Comparison of ENCODE assay signal across 15 mouse cellular contexts in genomic region chr4:59710736-59711389, GRCm38 (mm10).
DNase-seq lines count a peak whose midpoint lies in the region; ATAC-seq and TF ChIP-seq lines count a peak whose summit lies in the region.
"Had no signal": no experiment of that assay in that cellular context is flagged by ENCODE, and none has a peak within 500 bp of the region (broad histone marks: within the 10 kb centered on the region; RNA-seq: fewer than 3 reads in every experiment).

No protein-coding gene starts in this region.

- no peaks in the 10 kb centered on the region for H3K27me3 ChIP-seq in kidney, embryonic 16.5 days (ENCODE audit: insufficient read depth, low read length)
- no peaks in the 10 kb centered on the region for H3K27me3 ChIP-seq in forebrain, embryonic 13.5 days
- no peaks in the 10 kb centered on the region for H3K27me3 ChIP-seq in hindbrain, embryonic 13.5 days
- no peaks in the 10 kb centered on the region for H3K27me3 ChIP-seq in neural tube, embryonic 14.5 days (ENCODE audit: control insufficient read depth, insufficient read depth, low read length)
- H3K27me3 ChIP-seq: Patski had no signal

- H3K27ac ChIP-seq in kidney, embryonic 16.5 days (ENCODE audit: low read length) = peak overlapping the region; percentile 71
- peak overlapping the region; percentile 14; the same call in 1 of the 2 replicates for H3K27ac ChIP-seq in forebrain, embryonic 13.5 days
- peak overlapping the region; percentile 46 for H3K27ac ChIP-seq in hindbrain, embryonic 13.5 days
- no peak overlapping the region for H3K27ac ChIP-seq in neural tube, embryonic 14.5 days (ENCODE audit: low read depth, low read length)
- H3K27ac ChIP-seq in layer of hippocampus, adult 2 months = no peak overlapping the region; the same call in 1 of the 2 replicates
- H3K27ac ChIP-seq: left cerebral cortex, adult 2 months; macrophage had no signal

- TF ChIP-seq CTCF in layer of hippocampus, adult 2 months (conservative IDR thresholded peaks at IDR 0.05) = no peak

- H3K4me3 ChIP-seq in kidney, embryonic 16.5 days (ENCODE audit: low read length) = no peak overlapping the region
- no peak overlapping the region for H3K4me3 ChIP-seq in forebrain, embryonic 13.5 days
- H3K4me3 ChIP-seq in hindbrain, embryonic 13.5 days = no peak overlapping the region
- H3K4me3 ChIP-seq in neural tube, embryonic 14.5 days (ENCODE audit: low read depth, low read length) = no peak overlapping the region
- no peak overlapping the region for H3K4me3 ChIP-seq in layer of hippocampus, adult 2 months
- H3K4me3 ChIP-seq: left cerebral cortex, adult 2 months had no signal

- H3K4me1 ChIP-seq in kidney, embryonic 16.5 days (ENCODE audit: insufficient read depth, low read length) = peaks cover 46% of the 10 kb centered on the region
- peaks cover 26% of the 10 kb centered on the region for H3K4me1 ChIP-seq in forebrain, embryonic 13.5 days
- peaks cover 46% of the 10 kb centered on the region for H3K4me1 ChIP-seq in hindbrain, embryonic 13.5 days (replicated peaks)
- peaks cover 36% of the 10 kb centered on the region for H3K4me1 ChIP-seq in neural tube, embryonic 14.5 days (ENCODE audit: control insufficient read depth, insufficient read depth, low read length)

- peak; percentile 58 for ATAC-seq in kidney, embryonic 16.5 days (ENCODE audit: low FRiP score, low TSS enrichment)
- ATAC-seq in forebrain, embryonic 13.5 days = peak; percentile 63; the same call in 1 of the 2 replicates
- ATAC-seq in hindbrain, embryonic 13.5 days (ENCODE audit: low FRiP score) = peak; percentile 55
- peak; percentile 85 for ATAC-seq in neural tube, embryonic 14.5 days (ENCODE audit: low read depth)
- ATAC-seq: Patski had no signal

- H3K36me3 ChIP-seq in kidney, embryonic 16.5 days (ENCODE audit: insufficient read depth, low read length) = no peaks in the 10 kb centered on the region
- H3K36me3 ChIP-seq in forebrain, embryonic 13.5 days (ENCODE audit: poor library complexity, severe bottlenecking) = no peaks in the 10 kb centered on the region; the same call in 1 of the 2 replicates
- no peaks in the 10 kb centered on the region for H3K36me3 ChIP-seq in hindbrain, embryonic 13.5 days
- H3K36me3 ChIP-seq in neural tube, embryonic 14.5 days (ENCODE audit: control insufficient read depth, insufficient read depth, low read length) = no peaks in the 10 kb centered on the region

- H3K9ac ChIP-seq in kidney, embryonic 16.5 days (replicated peaks; ENCODE audit: low read length) = no peak overlapping the region
- no peak overlapping the region for H3K9ac ChIP-seq in forebrain, embryonic 13.5 days
- no peak overlapping the region for H3K9ac ChIP-seq in hindbrain, embryonic 13.5 days
- no peak overlapping the region for H3K9ac ChIP-seq in neural tube, embryonic 14.5 days (replicated peaks; ENCODE audit: low read depth, low read length)

- DNase-seq in kidney, postnatal 10 days = no peak
- no peak for DNase-seq in gastrocnemius, postnatal 25 days
- no peak for DNase-seq in layer of hippocampus, adult 2 months (ENCODE audit: low spot score in 2 of 2)
- DNase-seq: adrenal gland, adult 2 months; cerebellum, postnatal 25 days; kidney, adult 9 months; right cerebral cortex, postnatal 14 days; thymus, postnatal 36 days had no signal

- 0 out of 2 replicates have a peak overlapping the region, but pooled peaks have one; percentile 7 for H3K4me2 ChIP-seq in kidney, embryonic 16.5 days (replicated peaks; ENCODE audit: low read depth, low read length)
- H3K4me2 ChIP-seq in forebrain, embryonic 13.5 days = no peak overlapping the region
- no peak overlapping the region for H3K4me2 ChIP-seq in hindbrain, embryonic 13.5 days
- H3K4me2 ChIP-seq in neural tube, embryonic 14.5 days (ENCODE audit: low read depth, low read length) = no peak overlapping the region

- no peaks in the 10 kb centered on the region for H3K9me3 ChIP-seq in kidney, embryonic 16.5 days (ENCODE audit: low read length)
- no peaks in the 10 kb centered on the region for H3K9me3 ChIP-seq in forebrain, embryonic 13.5 days (replicated peaks)
- H3K9me3 ChIP-seq in hindbrain, embryonic 13.5 days = no peaks in the 10 kb centered on the region
- no peaks in the 10 kb centered on the region for H3K9me3 ChIP-seq in neural tube, embryonic 14.5 days (ENCODE audit: control insufficient read depth, low read length)

- WGBS in kidney, embryonic 16.5 days = 36% methylated on average over 8 of the region's 8 CpGs
- WGBS in forebrain, embryonic 13.5 days = 41% methylated on average over 8 of the region's 8 CpGs
- whole genome bisulfite sequencing in hindbrain, embryonic 13.5 days = 25% methylated on average over 8 of the region's 8 CpGs
- 25% methylated on average over 8 of the region's 8 CpGs for WGBS in neural tube, embryonic 14.5 days

Comparison
In these comparisons a context has a peak if more than half of its experiments do, and no peak if none do; other contexts are left out.
1. H3K27ac ChIP-seq: peak in kidney, embryonic 16.5 days (single experiment), forebrain, embryonic 13.5 days (single experiment) and hindbrain, embryonic 13.5 days (single experiment); none in neural tube, embryonic 14.5 days (single experiment) and layer of hippocampus, adult 2 months (single experiment).
2. Peak in every context shown above with its lines, with median percentiles within 50 percentile points of each other: ATAC-seq.